Mouse (Mus musculus) frontal cortex, adult 2 months (tissue): Measurements from ENCODE around the gene Wbp4. TPM values are rescaled to one million over a fixed set of nuclear protein-coding genes. Genes with fewer than 3 reads are reported as not detected.
"Not testable (repeated sequence)": the region's sequence is repeated elsewhere in the genome, so short reads cannot be mapped to it uniquely, and the experiment has no call there.

Experiments
- DNase-seq, 2 experiments: peaks; one replicate each; pipeline ENCODE4 v3.0.0; 2022; ENCODE audit warnings: low spot score in 1 of 2; ENCODE audit errors: extremely low spot score in 1 of 2
- polyA plus RNA-seq: library from polyadenylated mRNA; depleted of rRNA; stranded (reverse); fragments of >200 nt; gene quantifications from 2 replicates; pipeline ENCODE4 v1.2.3, GENCODE M21; 2012; rRNA removed

Wbp4 gene
- 27.1 and 30.3 TPM in 2 replicates for polyA plus RNA-seq

- DNase-seq, result peak; percentile 88 to 99
These were observed at the start of gene Wbp4 for GRCm38 (mm10) chr14:79481339-79482151. TSS of gene Wbp4 (minus strand) at chr14:79481520.

GRCm38 (mm10) chr14:79530761-79531160 lies 49.4 kb upstream of the Wbp4 start:
- no peak for DNase-seq

- no peak for DNase-seq
These were observed 48.5 kb upstream of the Wbp4 start for GRCm38 (mm10) chr14:79529581-79530554.

- DNase-seq, result no peak
These were observed 46.4 kb upstream of the Wbp4 start for GRCm38 (mm10) chr14:79527704-79528103.

- not testable (repeated sequence) for DNase-seq
These were observed 44.8 kb upstream of the Wbp4 start for GRCm38 (mm10) chr14:79526106-79526505.

GRCm38 (mm10) chr14:79522387-79522786 lies 41.1 kb upstream of the Wbp4 start:
- DNase-seq, result no peak

GRCm38 (mm10) chr14:79521471-79522117 lies 40.3 kb upstream of the Wbp4 start:
- no peak for DNase-seq

GRCm38 (mm10) chr14:79521056-79521455 lies 39.7 kb upstream of the Wbp4 start:
- no peak for DNase-seq

- no peak for DNase-seq
These were observed 39.3 kb upstream of the Wbp4 start for GRCm38 (mm10) chr14:79520612-79521011.

- DNase-seq, result no peak
These were observed 38.3 kb upstream of the Wbp4 start for GRCm38 (mm10) chr14:79519663-79519975.

- DNase-seq, result no peak
These were observed 37.7 kb upstream of the Wbp4 start for GRCm38 (mm10) chr14:79518761-79519662.

GRCm38 (mm10) chr14:79518123-79518522 lies 36.8 kb upstream of the Wbp4 start:
- no peak for DNase-seq

GRCm38 (mm10) chr14:79517185-79517740 lies 35.9 kb upstream of the Wbp4 start:
- DNase-seq, result no peak

- no peak for DNase-seq
These were observed 35.4 kb upstream of the Wbp4 start for GRCm38 (mm10) chr14:79516751-79517150.

GRCm38 (mm10) chr14:79516243-79516610 lies 34.9 kb upstream of the Wbp4 start:
- no peak for DNase-seq

- DNase-seq, result peak in 1 of 2 experiments; percentile 8
These were observed 34.4 kb upstream of the Wbp4 start for GRCm38 (mm10) chr14:79515511-79516242.

GRCm38 (mm10) chr14:79515100-79515499 lies 33.8 kb upstream of the Wbp4 start:
- no peak for DNase-seq

GRCm38 (mm10) chr14:79513951-79514350 lies 32.6 kb upstream of the Wbp4 start:
- no peak for DNase-seq

GRCm38 (mm10) chr14:79511521-79511920 lies 30.2 kb upstream of the Wbp4 start:
- DNase-seq, result no peak
